Mouse (Mus musculus) stomach, embryonic 15.5 days (tissue): ENCODE data around the gene Neurog1. TPM values are rescaled to one million over a fixed set of nuclear protein-coding genes. Genes with fewer than 3 reads are reported as not detected.
A peak's percentile ranks its signal among the peaks of the same experiment; 100 is the strongest.

Source experiments
- ATAC-seq: fragments of 200-750 bp; cut with Nextera tagmentation; 2 replicates; pipeline ENCODE4 v1.8.0; 2017; ENCODE audit warnings: low read depth, moderate number of reproducible peaks, moderate TSS enrichment; ENCODE audit not compliant: insufficient read depth, low FRiP score
- H3K27ac ChIP-seq: fragments of 300-500 bp; sonication (generic); 2 replicates; pipeline ENCODE4 v1.5.1; 2015; ENCODE audit warnings: mild to moderate bottlenecking, inconsistent platforms
- H3K27me3 ChIP-seq: fragments of 300-500 bp; sonication (generic); replicated peaks from 2 replicates; pipeline ENCODE4 v1.6.1; 2015; ENCODE audit warnings: inconsistent platforms
- H3K36me3 ChIP-seq: fragments of 300-500 bp; sonication (generic); 2 replicates; pipeline ENCODE4 v1.6.1; 2015; ENCODE audit warnings: inconsistent platforms
- H3K4me1 ChIP-seq: fragments of 300-500 bp; sonication (generic); 2 replicates; pipeline ENCODE4 v1.6.1; 2015; ENCODE audit warnings: inconsistent platforms
- H3K4me2 ChIP-seq: fragments of 300-500 bp; sonication (generic); 2 replicates; pipeline ENCODE4 v1.6.1; 2015; ENCODE audit warnings: mild to moderate bottlenecking, inconsistent platforms
- H3K4me3 ChIP-seq: fragments of 300-500 bp; sonication (generic); replicated peaks from 2 replicates; pipeline ENCODE4 v1.5.1; 2015; ENCODE audit warnings: inconsistent platforms
- H3K9ac ChIP-seq: fragments of 300-500 bp; sonication (generic); 2 replicates; pipeline ENCODE4 v1.6.1; 2015; ENCODE audit warnings: inconsistent platforms
- H3K9me3 ChIP-seq: fragments of 300-500 bp; sonication (generic); 2 replicates; pipeline ENCODE4 v1.6.1; 2016; ENCODE audit warnings: inconsistent platforms
- WGBS: fragments of 180-500 bp; shearing (Covaris S2); methylation state at CpG from one replicate; pipeline ENCODE4 v1.1.7; 2015; 5-methylcytosine and 5-hydroxymethylcytosine counted together
- polyA plus RNA-seq: library from polyadenylated mRNA; unstranded; fragments of >200 nt; fragmentation: Nextera tagmentation; extraction: Ambion mirVana; gene quantifications from 2 replicates; pipeline ENCODE4 v1.2.1, GENCODE M21; 2015

The Neurog1 gene
- polyA plus RNA-seq, 1 experiment from 2014 or later, result not detected

- no peak overlapping the region for H3K4me3 ChIP-seq
- H3K27ac ChIP-seq, result no peak overlapping the region
- peaks cover 34% of the 10 kb centered on the region for H3K27me3 ChIP-seq
- no peaks in the 10 kb centered on the region for H3K9me3 ChIP-seq
- ATAC-seq, result no peak
- WGBS, result 12% methylated on average over 7 of the region's 7 CpGs
- no peak overlapping the region for H3K4me2 ChIP-seq
- H3K9ac ChIP-seq, result no peak overlapping the region
- no peaks in the 10 kb centered on the region for H3K36me3 ChIP-seq
- H3K4me1 ChIP-seq, result no peaks in the 10 kb centered on the region
These were observed 23.2 kb downstream of the Neurog1 start for GRCm38 (mm10) chr13:56228790-56229189.

- Histone ChIP-seq H3K36me3 (no peaks in the 10 kb centered on the region), H3K9ac (no peak overlapping the region), H3K4me1 (peaks cover 12% of the 10 kb centered on the region), H3K9me3 (no peaks in the 10 kb centered on the region), H3K4me2 (no peak overlapping the region), H3K4me3 (no peak overlapping the region), H3K27me3 (peaks cover 57% of the 10 kb centered on the region), H3K27ac (no peak overlapping the region)
- ATAC-seq, result no peak
- 29% methylated on average over 10 of the region's 10 CpGs for WGBS
These were observed 25.6 kb downstream of the Neurog1 start for GRCm38 (mm10) chr13:56226175-56226954.

GRCm38 (mm10) chr13:56223625-56224024 is 28.3 kb downstream of the Neurog1 start:
- no peak overlapping the region for H3K27ac ChIP-seq
- peaks cover 45% of the 10 kb centered on the region for H3K27me3 ChIP-seq
- WGBS, result 10% methylated on average over 21 of the region's 21 CpGs
- no peaks in the 10 kb centered on the region for H3K9me3 ChIP-seq
- no peak overlapping the region for H3K4me2 ChIP-seq
- ATAC-seq, result no peak
- H3K9ac ChIP-seq, result no peak overlapping the region
- H3K4me3 ChIP-seq, result no peak overlapping the region
- H3K36me3 ChIP-seq, result no peaks in the 10 kb centered on the region
- peaks cover 16% of the 10 kb centered on the region for H3K4me1 ChIP-seq

- Histone ChIP-seq H3K4me2 (no peak overlapping the region), H3K36me3 (no peaks in the 10 kb centered on the region), H3K4me3 (no peak overlapping the region), H3K27ac (no peak overlapping the region), H3K4me1 (peaks cover 16% of the 10 kb centered on the region), H3K27me3 (peaks cover 40% of the 10 kb centered on the region), H3K9me3 (no peaks in the 10 kb centered on the region), H3K9ac (no peak overlapping the region)
- no peak for ATAC-seq
- WGBS, result 18% methylated on average over 4 of the region's 4 CpGs
These were observed 29.1 kb downstream of the Neurog1 start for GRCm38 (mm10) chr13:56222849-56223246.

GRCm38 (mm10) chr13:56221995-56222848 is 29.7 kb downstream of the Neurog1 start:
- H3K4me3 ChIP-seq, result peak overlapping the region; percentile 40
- H3K4me2 ChIP-seq, result peak overlapping the region; percentile 89
- peaks cover 16% of the 10 kb centered on the region for H3K4me1 ChIP-seq
- H3K36me3 ChIP-seq, result no peaks in the 10 kb centered on the region
- H3K27me3 ChIP-seq, result peaks cover 39% of the 10 kb centered on the region
- H3K9me3 ChIP-seq, result no peaks in the 10 kb centered on the region
- H3K9ac ChIP-seq, result no peak overlapping the region
- ATAC-seq, result peak; percentile 41; the same call in 1 of the 2 replicates
- WGBS, result 6% methylated on average over 50 of the region's 50 CpGs
- peak overlapping the region; percentile 23; the same call in 1 of the 2 replicates for H3K27ac ChIP-seq

- H3K27ac ChIP-seq, result no peak overlapping the region
- no peaks in the 10 kb centered on the region for H3K9me3 ChIP-seq
- H3K4me2 ChIP-seq, result peak overlapping the region; percentile 89
- peaks cover 16% of the 10 kb centered on the region for H3K4me1 ChIP-seq
- WGBS, result 1% methylated on average over 44 of the region's 46 CpGs
- no peak overlapping the region for H3K9ac ChIP-seq
- 0 out of 2 replicates have a peak, but pooled peaks have one; percentile 36 for ATAC-seq
- peak overlapping the region; percentile 40 for H3K4me3 ChIP-seq
- peaks cover 37% of the 10 kb centered on the region for H3K27me3 ChIP-seq
- no peaks in the 10 kb centered on the region for H3K36me3 ChIP-seq
These were observed 30.6 kb downstream of the Neurog1 start for GRCm38 (mm10) chr13:56221129-56221910.

GRCm38 (mm10) chr13:56219254-56219653 is 32.7 kb downstream of the Neurog1 start:
- Histone ChIP-seq H3K4me3 (no peak overlapping the region), H3K4me2 (no peak overlapping the region), H3K9me3 (no peaks in the 10 kb centered on the region), H3K36me3 (no peaks in the 10 kb centered on the region), H3K4me1 (peaks cover 16% of the 10 kb centered on the region), H3K27me3 (peaks cover 33% of the 10 kb centered on the region), H3K9ac (no peak overlapping the region), H3K27ac (no peak overlapping the region)
- WGBS, result 59% methylated on average over 9 of the region's 9 CpGs
- no peak for ATAC-seq

- Histone ChIP-seq H3K9me3 (no peaks in the 10 kb centered on the region), H3K27me3 (peaks cover 2% of the 10 kb centered on the region; the same call in 1 of the 2 replicates), H3K4me3 (no peak overlapping the region), H3K4me1 (peaks cover 3% of the 10 kb centered on the region; the same call in 1 of the 2 replicates), H3K4me2 (no peak overlapping the region), H3K36me3 (no peaks in the 10 kb centered on the region), H3K9ac (no peak overlapping the region), H3K27ac (no peak overlapping the region)
- no peak for ATAC-seq
- whole genome bisulfite sequencing, result 28% methylated on average over 4 of the region's 4 CpGs
These were observed 35.9 kb downstream of the Neurog1 start for GRCm38 (mm10) chr13:56216090-56216489.

- WGBS, result 46% methylated on average over 5 of the region's 5 CpGs
- Histone ChIP-seq H3K36me3 (no peaks in the 10 kb centered on the region), H3K4me1 (no peaks in the 10 kb centered on the region), H3K9me3 (no peaks in the 10 kb centered on the region), H3K4me2 (no peak overlapping the region), H3K27ac (no peak overlapping the region), H3K9ac (no peak overlapping the region), H3K27me3 (no peaks in the 10 kb centered on the region), H3K4me3 (no peak overlapping the region)
- ATAC-seq, result no peak
These were observed 37.3 kb downstream of the Neurog1 start for GRCm38 (mm10) chr13:56214633-56215032.

- 22% methylated on average over 8 of the region's 8 CpGs for WGBS
- H3K27ac ChIP-seq, result peak overlapping the region; percentile 31; the same call in 1 of the 2 replicates
- H3K9me3 ChIP-seq, result no peaks in the 10 kb centered on the region
- ATAC-seq, result no peak
- H3K4me3 ChIP-seq, result 0 out of 2 replicates have a peak overlapping the region, but pooled peaks have one; percentile 6
- peaks cover 7% of the 10 kb centered on the region; the same call in 1 of the 2 replicates for H3K27me3 ChIP-seq
- H3K4me2 ChIP-seq, result peak overlapping the region; percentile 49
- peaks cover 6% of the 10 kb centered on the region for H3K4me1 ChIP-seq
- H3K36me3 ChIP-seq, result no peaks in the 10 kb centered on the region
- H3K9ac ChIP-seq, result no peak overlapping the region
These were observed 42.9 kb downstream of the Neurog1 start for GRCm38 (mm10) chr13:56209067-56209411.
